Mouse (Mus musculus) liver, embryonic 14.5 days (tissue): ENCODE results near the gene Fam227b.

Experiments
- CTCF ChIP-seq: IDR thresholded peaks from 2 replicates; pipeline ENCODE4 v1.5.1; 2016; ENCODE audit warnings: antibody characterized with exemption, low read depth, control low read depth
- EP300 ChIP-seq: IDR thresholded peaks from 2 replicates; pipeline ENCODE4 v1.6.1; 2016; ENCODE audit warnings: antibody characterized with exemption, low read depth

DNA sequence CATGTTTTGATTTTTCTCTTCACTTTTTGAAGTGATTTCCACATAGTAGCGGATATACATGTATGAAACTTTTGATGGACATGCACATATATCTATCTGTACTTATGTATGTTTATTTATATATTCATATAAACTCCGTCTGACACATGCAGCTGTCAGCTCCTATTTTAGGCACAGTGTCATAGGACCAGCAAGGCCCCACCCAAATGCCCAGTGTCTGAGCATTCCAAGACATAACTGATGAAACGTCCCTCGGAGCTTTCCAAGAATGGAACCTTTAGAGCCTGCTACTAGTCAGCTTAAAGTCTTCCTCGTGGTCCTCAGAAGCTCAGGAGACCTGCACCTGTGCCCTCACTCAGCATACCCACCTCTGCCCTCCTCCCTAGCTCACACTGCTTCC is 98.1 kb downstream of the Fam227b start:
- TF ChIP-seq CTCF (no peak), EP300 (no peak)
